ENCODE assay signal across 1 mouse cellular context in the genomic region with DNA sequence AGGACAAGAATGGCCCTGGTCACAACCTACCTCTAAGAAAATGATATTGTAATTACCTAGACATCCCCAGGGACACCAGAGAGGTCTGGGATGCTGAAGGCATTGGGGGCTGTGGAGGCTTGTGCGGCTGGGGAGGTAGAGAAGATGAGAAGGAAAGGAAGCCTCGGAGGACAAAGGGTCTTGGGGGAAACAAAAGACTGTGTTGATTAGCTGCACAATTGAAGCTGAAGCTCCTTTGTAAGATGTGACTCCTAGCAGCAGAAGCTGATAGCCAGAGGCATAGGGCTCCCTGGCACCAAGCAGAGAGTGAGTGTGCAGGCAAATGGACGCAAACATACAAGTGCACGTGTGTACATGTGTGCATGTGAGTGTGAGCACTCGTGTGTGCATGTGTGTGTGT.
TF ChIP-seq lines count a peak whose summit lies in the region.

No protein-coding gene starts in this region.

TF ChIP-seq in CH12.LX, 34 proteins besides CTCF, POLR2A, EP300 and RAD21:
- TF ChIP-seq BHLHE40 (IDR thresholded peaks at IDR 0.05; ENCODE audit: low read depth, low read length): 0 out of 2 replicates have a peak, but pooled peaks have one; percentile 14
- TF ChIP-seq E2F4 (IDR thresholded peaks at IDR 0.05; ENCODE audit: insufficient replicate concordance, low read depth, low read length): no peak
- TF ChIP-seq MAFK (IDR thresholded peaks at IDR 0.05; ENCODE audit: insufficient replicate concordance, low read length): no peak
- TF ChIP-seq ZKSCAN1 (IDR thresholded peaks at IDR 0.05; ENCODE audit: borderline replicate concordance, low read depth, low read length): no peak
- TF ChIP-seq MXI1 (IDR thresholded peaks at IDR 0.05; ENCODE audit: low read depth, low read length): no peak
TF ChIP-seq in CH12.LX: peak in this region for 1.
